Mouse (Mus musculus): ENCODE results near the gene Pla2g4e.

DNA sequence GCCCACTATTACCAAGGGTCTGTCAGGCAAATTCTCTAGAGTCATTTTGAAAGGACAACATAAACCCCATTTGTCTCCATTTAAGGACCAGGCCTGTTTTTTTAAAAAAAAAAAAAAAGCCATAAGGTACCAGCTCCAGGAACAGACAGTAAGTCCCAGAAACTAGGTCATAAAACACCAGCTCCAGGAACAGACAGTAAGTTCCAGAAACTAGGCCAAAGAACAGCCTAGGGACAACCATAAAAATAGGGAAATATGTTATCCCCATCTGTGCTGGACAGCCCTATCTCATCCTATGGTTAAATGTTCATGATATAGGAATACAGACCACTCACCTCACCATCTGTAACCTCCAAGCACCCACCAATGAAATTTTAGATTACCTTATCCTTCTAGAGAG lies 11.1 kb upstream of the Pla2g4e start:
- TF ChIP-seq CTCF (IDR thresholded peaks at IDR 0.05; ENCODE audit: low read depth) = no peak
- TF ChIP-seq EP300 (optimal IDR thresholded peaks at IDR 0.05) = no peak
